Mouse (Mus musculus) gonadal fat pad, adult 2 months (tissue): Measurements from ENCODE around the gene Prickle2. TPM values are rescaled to one million over a fixed set of nuclear protein-coding genes. Genes with fewer than 3 reads are reported as not detected.
A peak's percentile ranks its signal among the peaks of the same experiment; 100 is the strongest.

Source experiments
- DNase-seq: peaks from one replicate; pipeline ENCODE4 v3.0.0-alpha.2; 2012; ENCODE audit warnings: low read depth
- polyA plus RNA-seq: library from polyadenylated mRNA; depleted of rRNA; stranded (reverse); fragments of >200 nt; gene quantifications from 2 replicates; pipeline ENCODE4 v1.2.3, GENCODE M21; 2012

The Prickle2 gene
- polyA plus RNA-seq, 1 experiment = 4.2 TPM

GRCm38 (mm10) chr6:92520088-92520875 is 185.7 kb downstream of the Prickle2 start:
- no peak for DNase-seq

- DNase-seq = no peak
Measured at GRCm38 (mm10) chr6:92518438-92518968, 187.5 kb downstream of the Prickle2 start.

GRCm38 (mm10) chr6:92517002-92517401 is 189.0 kb downstream of the Prickle2 start:
- no peak for DNase-seq

GRCm38 (mm10) chr6:92512001-92512400 is 194.0 kb downstream of the Prickle2 start:
- no peak for DNase-seq

GRCm38 (mm10) chr6:92509712-92510111 is 196.2 kb downstream of the Prickle2 start:
- DNase-seq = no peak

GRCm38 (mm10) chr6:92506276-92506675 is 199.7 kb downstream of the Prickle2 start:
- DNase-seq = no peak

GRCm38 (mm10) chr6:92499449-92499848 is 206.5 kb downstream of the Prickle2 start:
- no peak for DNase-seq

- DNase-seq = no peak
Measured at GRCm38 (mm10) chr6:92498574-92498973, 207.4 kb downstream of the Prickle2 start.

GRCm38 (mm10) chr6:92497279-92497678 is 208.7 kb downstream of the Prickle2 start:
- DNase-seq = no peak

- DNase-seq = no peak
Measured at GRCm38 (mm10) chr6:92495500-92495899, 210.5 kb downstream of the Prickle2 start.

GRCm38 (mm10) chr6:92481690-92481956 is 224.3 kb downstream of the Prickle2 start:
- DNase-seq = no peak

- DNase-seq = no peak
Measured at GRCm38 (mm10) chr6:92480941-92481689, 224.8 kb downstream of the Prickle2 start.

GRCm38 (mm10) chr6:92478612-92479011 is 227.3 kb downstream of the Prickle2 start:
- DNase-seq = no peak

- DNase-seq = no peak
Measured at GRCm38 (mm10) chr6:92477621-92478020, 228.3 kb downstream of the Prickle2 start.

- no peak for DNase-seq
Measured at GRCm38 (mm10) chr6:92469456-92469855, 236.5 kb downstream of the Prickle2 start.

- no peak for DNase-seq
Measured at GRCm38 (mm10) chr6:92468892-92469291, 237.1 kb downstream of the Prickle2 start.

GRCm38 (mm10) chr6:92468383-92468791 is 237.6 kb downstream of the Prickle2 start:
- no peak for DNase-seq

- DNase-seq = no peak
Measured at GRCm38 (mm10) chr6:92467343-92467742, 238.6 kb downstream of the Prickle2 start.

GRCm38 (mm10) chr6:92465666-92466065 is 240.3 kb downstream of the Prickle2 start:
- DNase-seq = no peak

- DNase-seq = peak; percentile 79
Measured at GRCm38 (mm10) chr6:92464781-92465337, 241.1 kb downstream of the Prickle2 start.

- DNase-seq = no peak
Measured at GRCm38 (mm10) chr6:92463768-92464167, 242.2 kb downstream of the Prickle2 start.

- no peak for DNase-seq
Measured at GRCm38 (mm10) chr6:92460750-92461149, 245.2 kb downstream of the Prickle2 start.

GRCm38 (mm10) chr6:92458026-92458425 is 247.9 kb downstream of the Prickle2 start:
- DNase-seq = no peak
